Mouse (Mus musculus): ENCODE measurements around the gene Tdrd12.

DNA sequence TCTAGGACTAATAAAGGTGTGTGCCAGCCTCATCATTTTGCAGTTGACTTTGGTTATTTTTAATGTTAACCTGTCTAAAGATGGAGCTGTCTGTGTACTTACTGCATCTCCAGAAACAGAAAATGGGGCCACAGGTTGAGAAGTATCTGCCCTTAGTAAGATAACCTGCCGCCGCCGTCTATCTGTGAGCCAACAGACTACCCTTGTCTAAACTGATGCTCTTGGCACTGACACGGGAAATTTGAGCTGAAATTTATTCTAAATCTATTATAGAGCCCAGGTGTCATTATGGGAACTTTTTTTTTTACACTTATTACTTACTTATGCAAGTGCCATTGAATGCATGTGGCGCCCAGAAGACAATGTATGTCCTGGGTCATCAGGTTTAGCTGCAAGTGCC lies 19.4 kb upstream of the Tdrd12 start:
- TF ChIP-seq CTCF (IDR thresholded peaks at IDR 0.05; ENCODE audit: control insufficient read depth, insufficient read depth, insufficient replicate concordance, low read depth, low read length): no peak
- TF ChIP-seq POLR2A (IDR thresholded peaks at IDR 0.05; ENCODE audit: control insufficient read depth, low read depth, low read length): no peak

Measured in testis, adult 2 months (tissue).